Mouse (Mus musculus) forebrain, embryonic 11.5 days (tissue): ENCODE measurements around the gene Pnpo. TPM values are rescaled to one million over a fixed set of nuclear protein-coding genes. Genes with fewer than 3 reads are reported as not detected.

Experiments used
- ATAC-seq: fragments of 200-750 bp; cut with Nextera tagmentation; replicated peaks from 2 replicates; pipeline ENCODE4 v1.8.0; 2017; ENCODE audit warnings: moderate TSS enrichment; ENCODE audit not compliant: low FRiP score
- DNase-seq: peaks from one replicate; pipeline ENCODE4 v3.0.0-alpha.2; 2017; ENCODE audit warnings: low spot score
- H3K27ac ChIP-seq: fragments of 300-500 bp; sonication (generic); 2 replicates; pipeline ENCODE4 v1.5.1; 2014; ENCODE audit warnings: low read depth, low read length
- H3K27me3 ChIP-seq: fragments of 300-500 bp; sonication (generic); 2 replicates; pipeline ENCODE4 v1.6.1; 2014; ENCODE audit warnings: mild to moderate bottlenecking, low read length, mixed read lengths; ENCODE audit not compliant: control insufficient read depth, insufficient read depth
- H3K36me3 ChIP-seq: fragments of 300-500 bp; sonication (generic); 2 replicates; pipeline ENCODE4 v1.6.1; 2014; ENCODE audit warnings: mild to moderate bottlenecking, low read length, moderate library complexity, mixed read lengths; ENCODE audit not compliant: control insufficient read depth, insufficient read depth
- H3K4me1 ChIP-seq: fragments of 300-500 bp; sonication (generic); replicated peaks from 2 replicates; pipeline ENCODE4 v1.6.1; 2014; ENCODE audit warnings: low read length, mixed read lengths; ENCODE audit not compliant: control insufficient read depth, insufficient read depth
- H3K4me2 ChIP-seq: fragments of 300-500 bp; sonication (generic); 2 replicates; pipeline ENCODE4 v1.6.1; 2014; ENCODE audit warnings: low read depth, mild to moderate bottlenecking, low read length, moderate library complexity, mixed read lengths; ENCODE audit not compliant: severe bottlenecking
- H3K4me3 ChIP-seq: fragments of 300-500 bp; sonication (generic); 2 replicates; pipeline ENCODE4 v1.5.1; 2014; ENCODE audit warnings: low read depth, low read length
- H3K9ac ChIP-seq: fragments of 300-500 bp; sonication (generic); 2 replicates; pipeline ENCODE4 v1.6.1; 2014; ENCODE audit warnings: low read length
- H3K9me3 ChIP-seq: fragments of 300-500 bp; sonication (generic); 2 replicates; pipeline ENCODE4 v1.6.1; 2016; ENCODE audit warnings: low read length, mixed read lengths; ENCODE audit not compliant: control insufficient read depth
- WGBS: fragments of 180-500 bp; shearing (Covaris S2); extraction: QIAGEN DNeasy Blood & Tissue Kit; methylation state at CpG from one replicate; pipeline ENCODE4 v1.1.7; 2014; 5-methylcytosine and 5-hydroxymethylcytosine counted together
- polyA plus RNA-seq: library from polyadenylated mRNA; unstranded; fragments of >200 nt; fragmentation: Nextera tagmentation; extraction: Ambion mirVana; gene quantifications from 2 replicates; pipeline ENCODE4 v1.2.1, GENCODE M21; 2014

Gene Pnpo
- polyA plus RNA-seq, 1 experiment from 2014 or later: 28.8 TPM

DNA sequence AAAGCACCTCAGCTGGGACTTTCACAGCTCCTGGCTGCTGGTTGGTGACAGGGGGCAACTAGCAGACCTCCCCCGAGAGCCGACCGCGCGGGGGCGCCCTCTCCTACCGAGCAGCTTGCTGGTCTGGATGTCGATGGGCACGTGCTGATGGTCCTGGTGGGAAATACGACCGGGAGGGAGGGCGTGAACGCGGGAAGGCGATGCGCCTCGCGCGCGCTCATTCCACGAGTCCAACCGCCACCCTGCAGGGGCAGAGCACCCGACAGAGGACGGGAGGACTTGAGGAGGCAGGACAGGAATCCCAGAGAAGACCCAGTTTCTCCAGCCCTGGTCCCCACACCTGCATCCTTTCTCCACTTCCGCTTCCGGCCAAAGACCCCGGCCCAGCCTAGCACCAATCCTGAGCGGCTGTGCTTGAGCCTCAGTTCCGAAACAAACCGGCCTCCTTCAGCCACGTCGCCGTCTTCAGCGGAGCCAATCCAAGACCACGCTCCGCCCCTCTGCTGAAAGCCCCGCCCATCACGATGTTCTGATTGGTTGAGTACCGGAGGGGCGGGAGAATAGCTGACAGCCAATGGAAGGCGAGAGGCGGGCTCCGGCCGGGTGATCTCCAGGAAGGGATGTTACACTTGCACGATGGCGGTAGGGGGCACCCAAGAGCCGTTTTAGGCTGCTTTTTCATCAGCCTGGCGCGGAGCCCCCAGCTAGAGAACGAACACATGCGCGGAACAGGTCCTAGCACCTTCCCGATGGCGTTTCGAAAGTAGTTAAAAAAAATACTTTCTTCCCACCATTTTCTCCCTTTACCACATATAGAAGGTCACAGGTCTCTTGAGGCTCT lies 27.5 kb downstream of the Pnpo start, which contains the start of gene Cdk5rap3:
Gene Cdk5rap3 (minus strand): TSS at position 453 of the 841 bp plus-strand sequence.
- H3K4me1 ChIP-seq: peaks cover 5% of the 10 kb centered on the region
- H3K27me3 ChIP-seq: no peaks in the 10 kb centered on the region
- peak within 1 kb of the TSS; percentile 77 for H3K9ac ChIP-seq
- WGBS: under 1% methylated on average over 55 of the region's 55 CpGs
- no peaks in the 10 kb centered on the region for H3K9me3 ChIP-seq
- H3K4me2 ChIP-seq: peak within 1 kb of the TSS; percentile 96
- H3K4me3 ChIP-seq: peak within 1 kb of the TSS; percentile 71
- peak within 1 kb of the TSS; percentile 57 for H3K27ac ChIP-seq
- no peaks in the 10 kb centered on the region; the same call in 1 of the 2 replicates for H3K36me3 ChIP-seq
- DNase-seq (peak; percentile 100), ATAC-seq (peak; percentile 97)

DNA sequence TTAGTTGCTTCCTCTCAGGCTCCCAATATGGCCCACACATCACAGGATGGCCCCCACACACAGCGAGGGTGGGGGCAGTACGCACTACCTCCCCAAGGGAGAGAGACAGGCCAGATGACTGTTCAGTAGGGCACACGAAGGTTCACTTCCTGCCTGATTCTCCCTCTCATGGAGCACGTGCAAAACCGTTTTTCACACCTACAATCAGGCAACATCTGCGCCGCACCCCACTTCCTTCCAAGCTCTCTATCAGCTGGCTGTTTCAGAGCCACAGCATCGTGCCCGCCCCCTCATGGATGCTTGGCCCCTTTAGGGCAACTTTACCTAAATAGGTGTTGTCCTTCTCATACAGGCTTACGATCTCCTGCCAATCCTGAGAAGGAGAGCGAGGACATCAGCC lies 31.1 kb downstream of the Pnpo start:
- H3K9ac ChIP-seq: no peak overlapping the region
- no peaks in the 10 kb centered on the region for H3K27me3 ChIP-seq
- peaks cover 7% of the 10 kb centered on the region for H3K4me1 ChIP-seq
- no peaks in the 10 kb centered on the region for H3K9me3 ChIP-seq
- H3K4me3 ChIP-seq: no peak overlapping the region
- H3K36me3 ChIP-seq: peaks cover 1% of the 10 kb centered on the region
- DNase-seq: peak; percentile 41
- ATAC-seq: no peak
- H3K27ac ChIP-seq: no peak overlapping the region
- no peak overlapping the region for H3K4me2 ChIP-seq
- 87% methylated on average over 11 of the region's 11 CpGs for WGBS

DNA sequence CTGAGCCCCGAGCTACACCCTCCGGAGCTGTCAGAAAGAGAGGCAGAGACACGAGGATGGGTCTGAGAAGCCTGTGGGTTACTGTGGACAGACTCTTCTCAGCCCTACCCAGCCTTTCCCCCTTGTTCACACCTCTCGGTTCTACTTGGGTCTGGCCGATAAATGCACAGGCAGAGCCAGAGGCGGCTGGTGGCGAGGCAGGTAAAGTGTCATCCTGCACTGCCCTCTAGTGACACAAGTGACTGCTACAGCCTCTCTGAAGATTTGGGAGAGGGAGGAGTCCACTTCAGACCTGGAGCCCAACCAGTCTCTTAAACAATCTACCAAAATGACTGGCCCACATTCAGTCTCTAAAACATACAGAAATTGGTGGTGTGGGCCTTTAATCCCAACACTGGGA lies 33.8 kb downstream of the Pnpo start:
- 23% methylated on average over 7 of the region's 7 CpGs for WGBS
- Histone ChIP-seq H3K27ac (peak overlapping the region; percentile 7; the same call in 1 of the 2 replicates), H3K27me3 (no peaks in the 10 kb centered on the region), H3K9me3 (no peaks in the 10 kb centered on the region), H3K4me2 (no peak overlapping the region), H3K4me3 (no peak overlapping the region), H3K9ac (peak overlapping the region; percentile 35; the same call in 1 of the 2 replicates), H3K36me3 (peaks cover 5% of the 10 kb centered on the region), H3K4me1 (peaks cover 10% of the 10 kb centered on the region; the same call in 1 of the 2 replicates)
- peak; percentile 91 for DNase-seq
- ATAC-seq: peak; percentile 64

DNA sequence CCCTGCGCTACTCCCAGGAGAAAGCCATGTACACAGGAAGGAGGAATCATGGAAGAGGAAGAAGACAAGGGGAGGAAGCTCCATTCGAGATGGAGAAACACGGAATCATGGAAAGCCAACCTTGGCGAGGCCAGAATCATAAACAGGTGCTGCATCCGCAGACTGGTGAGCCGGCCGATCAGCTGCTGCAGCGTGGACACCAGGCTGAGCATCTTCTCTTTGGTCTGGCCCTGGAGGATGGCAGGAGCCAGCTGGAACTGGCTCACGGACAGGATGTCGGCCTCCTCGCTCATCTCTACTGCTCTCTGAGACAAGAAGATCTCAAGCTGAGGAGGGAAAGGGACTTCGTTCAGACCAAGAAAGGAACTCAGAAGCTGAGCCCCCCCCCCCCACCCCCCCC lies 35.2 kb downstream of the Pnpo start:
- Histone ChIP-seq H3K27ac (no peak overlapping the region), H3K4me3 (no peak overlapping the region), H3K9ac (no peak overlapping the region), H3K9me3 (no peaks in the 10 kb centered on the region), H3K27me3 (no peaks in the 10 kb centered on the region), H3K36me3 (peaks cover 5% of the 10 kb centered on the region), H3K4me1 (peaks cover 14% of the 10 kb centered on the region), H3K4me2 (no peak overlapping the region)
- ATAC-seq: no peak
- WGBS: 93% methylated on average over 12 of the region's 12 CpGs
- no peak for DNase-seq

DNA sequence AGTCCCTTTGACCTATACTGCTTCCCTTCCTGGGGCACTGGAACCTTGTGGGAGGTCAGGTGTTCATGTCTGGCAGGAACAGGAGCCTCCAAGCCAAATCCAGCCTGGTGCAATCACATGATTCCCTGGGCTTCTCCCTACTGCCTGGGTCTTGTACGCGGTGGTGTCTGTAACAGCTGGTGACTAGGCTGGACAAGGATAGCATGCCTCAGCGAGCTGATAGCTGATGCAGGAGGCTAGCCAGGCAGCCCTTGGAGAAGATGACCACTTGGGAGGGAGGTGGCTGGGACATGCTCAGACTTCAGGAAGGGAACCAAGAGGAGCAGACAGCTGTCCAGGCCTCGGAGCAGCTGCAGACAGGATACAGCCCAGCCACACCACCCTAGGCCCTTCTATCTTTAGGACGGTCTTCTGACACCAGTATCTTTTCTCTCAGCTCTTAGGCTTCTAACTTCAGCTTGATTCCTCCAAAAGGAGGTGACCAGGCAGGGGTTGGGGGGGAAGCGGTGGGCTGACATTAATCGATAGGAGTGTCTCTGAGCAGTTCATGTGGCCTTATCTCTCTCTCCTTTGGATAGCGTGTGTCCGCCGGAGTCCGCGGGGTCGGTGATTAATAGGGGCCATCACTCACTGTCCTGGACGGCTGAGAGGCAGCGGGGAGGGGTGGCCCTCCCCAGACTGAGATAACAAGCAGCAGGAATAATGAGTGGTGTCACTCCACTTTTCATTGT lies 37.2 kb downstream of the Pnpo start:
- no peak for ATAC-seq
- Histone ChIP-seq H3K36me3 (peaks cover 5% of the 10 kb centered on the region), H3K4me2 (0 out of 2 replicates have a peak overlapping the region, but pooled peaks have one; percentile 2), H3K4me3 (no peak overlapping the region), H3K27me3 (no peaks in the 10 kb centered on the region), H3K4me1 (peaks cover 30% of the 10 kb centered on the region), H3K9me3 (no peaks in the 10 kb centered on the region), H3K9ac (peak overlapping the region; percentile 20; the same call in 1 of the 2 replicates), H3K27ac (peak overlapping the region; percentile 53; the same call in 1 of the 2 replicates)
- no peak for DNase-seq
- WGBS: 73% methylated on average over 15 of the region's 15 CpGs

DNA sequence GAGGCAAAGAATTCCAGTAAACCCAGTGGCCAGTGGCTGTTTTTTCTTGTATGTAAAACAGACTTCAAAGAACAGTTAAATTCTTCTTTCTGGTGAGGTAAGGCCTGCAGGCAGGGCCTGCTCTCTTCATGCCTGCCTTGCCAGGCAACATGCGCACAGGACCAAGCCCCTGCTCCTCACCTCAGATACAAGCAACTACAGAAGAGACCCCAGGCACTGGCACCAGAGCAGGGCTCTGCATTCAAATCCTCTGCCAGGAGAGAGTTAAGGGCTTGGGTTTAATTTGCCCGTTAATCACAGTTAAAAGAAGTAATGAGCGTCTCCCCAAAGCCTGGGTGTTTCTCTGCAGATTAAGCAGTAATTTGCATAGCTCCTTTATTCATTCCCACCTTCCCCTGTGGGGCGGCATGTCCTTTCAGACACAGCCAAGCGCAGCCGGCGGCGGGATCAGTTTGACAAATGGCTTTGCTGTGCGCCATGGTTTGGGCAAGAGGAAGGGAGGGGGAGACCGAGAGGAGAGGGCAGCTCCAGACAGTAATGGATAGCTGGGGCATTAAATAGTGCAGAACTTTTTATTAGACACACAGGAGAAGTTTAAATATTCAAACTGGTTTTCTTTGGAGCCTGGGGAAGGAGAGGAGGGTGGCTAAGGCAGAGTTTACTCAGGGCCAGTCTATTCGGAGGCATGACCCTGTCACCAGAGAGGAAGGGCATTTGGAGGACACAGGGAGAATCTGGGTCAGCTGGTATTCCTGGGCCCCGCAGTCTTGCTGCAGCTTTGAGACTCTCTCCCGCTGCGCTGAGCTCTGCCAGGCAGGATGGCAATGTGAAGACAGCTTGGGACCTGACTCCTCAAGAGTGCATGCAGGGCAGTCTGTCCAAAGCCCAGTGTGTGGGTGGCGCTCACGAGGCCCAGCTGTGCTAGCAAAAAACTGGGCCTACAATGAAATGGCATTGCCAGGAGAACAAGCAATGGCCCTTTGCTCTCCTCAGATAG lies 40.8 kb downstream of the Pnpo start:
- Histone ChIP-seq H3K9me3 (no peaks in the 10 kb centered on the region), H3K4me1 (peaks cover 57% of the 10 kb centered on the region), H3K27me3 (no peaks in the 10 kb centered on the region), H3K27ac (peak overlapping the region; percentile 98), H3K9ac (peak overlapping the region; percentile 49), H3K4me2 (peak overlapping the region; percentile 15; the same call in 1 of the 2 replicates), H3K4me3 (no peak overlapping the region), H3K36me3 (peaks cover 5% of the 10 kb centered on the region)
- WGBS: 9% methylated on average over 16 of the region's 16 CpGs
- ATAC-seq: peak; percentile 79
- peak; percentile 92 for DNase-seq

DNA sequence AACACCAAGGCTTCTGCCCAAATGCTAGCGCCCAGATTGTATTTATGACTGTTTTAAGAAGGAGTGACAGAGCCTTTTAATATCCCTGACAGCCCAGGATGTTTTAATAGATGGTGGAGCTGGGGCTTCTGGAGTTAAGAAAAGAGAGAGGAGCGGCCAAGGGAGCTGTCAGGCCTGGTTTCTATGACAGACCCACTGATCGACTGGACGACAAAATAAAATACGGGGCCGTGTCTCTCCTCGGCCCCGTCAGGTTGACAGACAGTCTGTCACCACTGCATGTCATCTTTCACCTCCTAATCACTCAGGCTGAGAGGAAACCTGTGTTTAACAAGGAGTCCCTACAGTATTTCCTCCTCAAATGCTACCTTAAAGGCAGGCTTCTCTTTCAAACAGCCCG lies 42.5 kb downstream of the Pnpo start:
- Histone ChIP-seq H3K4me2 (no peak overlapping the region), H3K4me3 (no peak overlapping the region)
- no peak for DNase-seq

More for the DNA sequence above, 42.5 kb downstream of the Pnpo start:
- no peak for ATAC-seq
- Histone ChIP-seq H3K9ac (peak overlapping the region; percentile 41), H3K27me3 (no peaks in the 10 kb centered on the region), H3K36me3 (no peaks in the 10 kb centered on the region), H3K27ac (peak overlapping the region; percentile 98), H3K4me1 (peaks cover 69% of the 10 kb centered on the region), H3K9me3 (no peaks in the 10 kb centered on the region)
- WGBS: 73% methylated on average over 9 of the region's 9 CpGs
